8 mouse cellular contexts compared by ENCODE assay signal in the genomic region with DNA sequence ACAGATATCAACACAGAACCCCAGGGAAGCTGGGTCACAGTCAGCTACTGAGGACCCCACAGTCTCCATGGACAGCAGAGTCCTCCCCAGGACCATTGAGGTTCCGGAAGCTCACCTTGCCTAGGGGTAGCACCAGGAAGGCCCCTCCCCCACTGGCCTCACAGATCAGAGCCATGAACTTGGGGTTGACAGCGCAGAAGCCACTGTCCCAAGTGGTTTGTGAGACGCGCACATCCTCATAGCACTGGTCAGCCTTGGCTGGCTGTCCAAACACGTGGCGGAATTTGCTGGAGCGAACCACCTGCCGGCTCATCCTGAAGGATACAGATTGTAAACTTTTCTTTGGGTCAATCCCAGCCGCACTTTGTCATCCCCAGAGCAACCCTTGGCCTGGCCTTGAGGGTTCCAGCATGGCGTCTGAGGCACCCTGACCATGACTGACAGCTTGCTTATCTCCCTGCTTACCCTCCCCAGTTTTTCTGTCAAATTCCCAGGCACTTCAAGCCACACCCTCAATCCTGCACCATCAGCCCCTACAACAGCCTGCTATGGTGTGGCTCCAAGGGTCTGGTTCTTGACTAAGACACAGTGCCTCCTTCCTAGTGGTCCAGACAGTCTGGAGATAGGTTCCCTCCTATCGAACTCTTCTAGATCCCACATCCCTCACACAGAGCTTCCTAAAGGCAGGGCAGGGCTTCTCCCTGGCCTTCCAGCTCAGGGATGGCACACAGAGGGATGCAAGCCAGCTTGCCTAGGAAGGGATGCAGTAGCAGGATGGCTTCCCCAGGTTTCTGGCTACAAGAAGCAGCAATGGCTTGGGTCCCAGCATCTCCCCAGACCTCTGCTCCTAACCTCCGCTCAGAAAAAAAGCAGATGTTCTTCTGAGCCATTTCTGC. TPM values are rescaled to one million over a fixed set of nuclear protein-coding genes. Genes with fewer than 3 reads are reported as not detected.
DNase-seq lines count a peak whose midpoint lies in the region; ATAC-seq and TF ChIP-seq lines count a peak whose summit lies in the region.

No protein-coding gene starts in this region.

- no peaks in the 10 kb centered on the region for H3K36me3 ChIP-seq in lung, embryonic 14.5 days (ENCODE audit: insufficient read depth)
- H3K36me3 ChIP-seq in embryonic facial prominence, embryonic 10.5 days (replicated peaks) = peaks cover 23% of the 10 kb centered on the region
- H3K36me3 ChIP-seq in intestine, postnatal 0 days (ENCODE audit: control insufficient read depth, insufficient read depth) = peaks cover 8% of the 10 kb centered on the region; the same call in 1 of the 2 replicates
- peaks cover 4% of the 10 kb centered on the region; the same call in 1 of the 2 replicates for H3K36me3 ChIP-seq in small intestine, adult 2 months (ENCODE audit: control insufficient read depth, insufficient read depth, low read length)

- no peak for TF ChIP-seq CTCF in lung, embryonic 14.5 days (IDR thresholded peaks at IDR 0.05; ENCODE audit: low read depth)
- no peak for TF ChIP-seq CTCF in intestine, postnatal 0 days (IDR thresholded peaks at IDR 0.05; ENCODE audit: low read depth)
- TF ChIP-seq CTCF in small intestine, adult 2 months (IDR thresholded peaks at IDR 0.05; ENCODE audit: extremely low read depth, insufficient read length, insufficient replicate concordance, low read depth, low read length) = no peak

- WGBS in lung, embryonic 14.5 days = 67% methylated on average over 12 of the region's 12 CpGs
- 85% methylated on average over 12 of the region's 12 CpGs for WGBS in embryonic facial prominence, embryonic 10.5 days
- 70% methylated on average over 12 of the region's 12 CpGs for WGBS in intestine, postnatal 0 days
- 64% methylated on average over 12 of the region's 12 CpGs for WGBS in small intestine, adult 2 months

- no peak overlapping the region for H3K27ac ChIP-seq in lung, embryonic 14.5 days (ENCODE audit: low read depth)
- H3K27ac ChIP-seq in embryonic facial prominence, embryonic 10.5 days (replicated peaks) = no peak overlapping the region
- H3K27ac ChIP-seq in intestine, postnatal 0 days (ENCODE audit: low read depth, low read length) = no peak overlapping the region
- H3K27ac ChIP-seq in small intestine, adult 2 months (ENCODE audit: insufficient read depth, low read depth, low read length) = peak overlapping the region; percentile 87

- peak overlapping the region; percentile 38; the same call in 1 of the 2 replicates for H3K4me3 ChIP-seq in lung, embryonic 14.5 days (ENCODE audit: low read depth, low read length)
- H3K4me3 ChIP-seq in embryonic facial prominence, embryonic 10.5 days = peak overlapping the region; percentile 78
- H3K4me3 ChIP-seq in intestine, postnatal 0 days (ENCODE audit: low read depth, low read length) = 0 out of 2 replicates have a peak overlapping the region, but pooled peaks have one; percentile 33
- peak overlapping the region; percentile 62 for H3K4me3 ChIP-seq in small intestine, adult 2 months (ENCODE audit: low read depth, low read length)

- no peaks in the 10 kb centered on the region for H3K9me3 ChIP-seq in lung, embryonic 14.5 days (ENCODE audit: low read depth, low read length)
- no peaks in the 10 kb centered on the region for H3K9me3 ChIP-seq in embryonic facial prominence, embryonic 10.5 days
- H3K9me3 ChIP-seq in intestine, postnatal 0 days (ENCODE audit: control insufficient read depth) = no peaks in the 10 kb centered on the region

- no peak overlapping the region for H3K9ac ChIP-seq in lung, embryonic 14.5 days
- no peak overlapping the region for H3K9ac ChIP-seq in intestine, postnatal 0 days (ENCODE audit: low read depth, low read length)

- peak overlapping the region; percentile 20; the same call in 1 of the 2 replicates for H3K4me2 ChIP-seq in lung, embryonic 14.5 days
- H3K4me2 ChIP-seq in intestine, postnatal 0 days (replicated peaks; ENCODE audit: low read depth) = 0 out of 2 replicates have a peak overlapping the region, but pooled peaks have one; percentile 17

- H3K4me1 ChIP-seq in lung, embryonic 14.5 days (ENCODE audit: insufficient read depth) = no peaks in the 10 kb centered on the region; the same call in 1 of the 2 replicates
- peaks cover 32% of the 10 kb centered on the region for H3K4me1 ChIP-seq in embryonic facial prominence, embryonic 10.5 days
- H3K4me1 ChIP-seq in intestine, postnatal 0 days (replicated peaks; ENCODE audit: control insufficient read depth, insufficient read depth, low read length) = no peaks in the 10 kb centered on the region
- peaks cover 2% of the 10 kb centered on the region; the same call in 1 of the 2 replicates for H3K4me1 ChIP-seq in small intestine, adult 2 months (ENCODE audit: control insufficient read depth, insufficient read depth, insufficient read length, low read length)

- TF ChIP-seq POLR2A in small intestine, adult 2 months (IDR thresholded peaks at IDR 0.05; ENCODE audit: low read depth, low read length) = no peak; the same call in 1 of the 2 replicates

- no peak for DNase-seq in lung, embryonic 14.5 days
- DNase-seq in lung, adult 18-20 months = no peak
- DNase-seq in embryonic facial prominence, embryonic 10.5 days (ENCODE audit: low spot score) = no peak
- DNase-seq in urinary bladder, adult 18-20 months (ENCODE audit: low spot score in 2 of 2) = no peak
- no peak for DNase-seq in yolk sac, embryonic 10.5 days (ENCODE audit: low spot score)

- peaks cover 19% of the 10 kb centered on the region; the same call in 1 of the 2 replicates for H3K27me3 ChIP-seq in lung, embryonic 14.5 days (ENCODE audit: insufficient read depth, low read length)
- H3K27me3 ChIP-seq in embryonic facial prominence, embryonic 10.5 days (replicated peaks; ENCODE audit: low read depth, poor library complexity, severe bottlenecking) = peaks cover 52% of the 10 kb centered on the region
- H3K27me3 ChIP-seq in intestine, postnatal 0 days (replicated peaks; ENCODE audit: control insufficient read depth, insufficient read depth, low read length) = peaks cover 13% of the 10 kb centered on the region; the same call in 1 of the 2 replicates
- H3K27me3 ChIP-seq in small intestine, adult 2 months (ENCODE audit: control insufficient read depth, insufficient read depth, low read length) = no peaks in the 10 kb centered on the region

- ATAC-seq in lung, embryonic 14.5 days (ENCODE audit: insufficient read depth) = no peak
- no peak for ATAC-seq in intestine, postnatal 0 days
- no peak for ATAC-seq in activated CD4-positive, CD25-positive, alpha-beta regulatory T cell, adult 4 months

RNA-seq across cellular contexts. Expression of a gene that starts 4.5 kb away (rescaled TPM):
- 29.2 and 29.3 TPM in 2 replicates for polyA plus RNA-seq in lung, embryonic 14.5 days (2014; fragmentation: Nextera tagmentation; extraction: Ambion mirVana)
- 35.7 and 38.5 TPM in 2 replicates for polyA plus RNA-seq in embryonic facial prominence, embryonic 10.5 days (2016; fragmentation: Nextera tagmentation; extraction: Ambion mirVana)
- 21.5 TPM in 2 replicates for polyA plus RNA-seq in intestine, postnatal 0 days (2015; fragmentation: Nextera tagmentation; extraction: Ambion mirVana)
- 114 and 157 TPM in 2 replicates for polyA plus RNA-seq in small intestine, adult 2 months (2012; rRNA removed)
- 1,000 to 10,000 TPM; 2,153 to 2,681 TPM for polyA plus RNA-seq in activated CD4-positive, CD25-positive, alpha-beta regulatory T cell, adult 4 months (2017; shearing (Covaris generic))

RNA-seq across cellular contexts. Expression of a gene that starts 7.5 kb away (rescaled TPM):
- polyA plus RNA-seq in lung, embryonic 14.5 days (2014; fragmentation: Nextera tagmentation; extraction: Ambion mirVana) = 8.9 and 9.7 TPM in 2 replicates
- 14.4 and 15.1 TPM in 2 replicates for polyA plus RNA-seq in embryonic facial prominence, embryonic 10.5 days (2016; fragmentation: Nextera tagmentation; extraction: Ambion mirVana)
- 4.8 and 5.5 TPM in 2 replicates for polyA plus RNA-seq in intestine, postnatal 0 days (2015; fragmentation: Nextera tagmentation; extraction: Ambion mirVana)
- 7.9 and 16.0 TPM in 2 replicates for polyA plus RNA-seq in small intestine, adult 2 months (2012; rRNA removed)
- polyA plus RNA-seq in activated CD4-positive, CD25-positive, alpha-beta regulatory T cell, adult 4 months (2017; shearing (Covaris generic)) = 10 to 100 TPM in 1 of 2 experiments, 1 to 10 TPM in 1; 9.7 to 10.0 TPM

RNA-seq across cellular contexts. Expression of a gene that starts 7.9 kb away (rescaled TPM):
- 123 and 126 TPM in 2 replicates for polyA plus RNA-seq in lung, embryonic 14.5 days (2014; fragmentation: Nextera tagmentation; extraction: Ambion mirVana)
- 186 and 206 TPM in 2 replicates for polyA plus RNA-seq in embryonic facial prominence, embryonic 10.5 days (2016; fragmentation: Nextera tagmentation; extraction: Ambion mirVana)
- 80.4 and 98.2 TPM in 2 replicates for polyA plus RNA-seq in intestine, postnatal 0 days (2015; fragmentation: Nextera tagmentation; extraction: Ambion mirVana)
- 35.8 and 40.6 TPM in 2 replicates for polyA plus RNA-seq in small intestine, adult 2 months (2012; rRNA removed)
- 100 to 1,000 TPM in 1 of 2 experiments, 10 to 100 TPM in 1; 90.0 to 201 TPM for polyA plus RNA-seq in activated CD4-positive, CD25-positive, alpha-beta regulatory T cell, adult 4 months (2017; shearing (Covaris generic))

RNA-seq across cellular contexts. Expression of a gene that starts 26.9 kb away (rescaled TPM):
- 1.4 and 2.6 TPM in 2 replicates for polyA plus RNA-seq in lung, embryonic 14.5 days (2014; fragmentation: Nextera tagmentation; extraction: Ambion mirVana)
- 0.32 and 0.40 TPM in 2 replicates for polyA plus RNA-seq in embryonic facial prominence, embryonic 10.5 days (2016; fragmentation: Nextera tagmentation; extraction: Ambion mirVana)
- polyA plus RNA-seq in intestine, postnatal 0 days (2015; fragmentation: Nextera tagmentation; extraction: Ambion mirVana) = 6.8 and 8.2 TPM in 2 replicates
- 5.0 and 7.4 TPM in 2 replicates for polyA plus RNA-seq in small intestine, adult 2 months (2012; rRNA removed)
- polyA plus RNA-seq in activated CD4-positive, CD25-positive, alpha-beta regulatory T cell, adult 4 months (2017; shearing (Covaris generic)) = under 1 TPM in 1 of 2 experiments, not detected in 1; 0.42 TPM

RNA-seq across cellular contexts. Expression of a gene that starts 54.0 kb away (rescaled TPM):
- 49.5 and 61.3 TPM in 2 replicates for polyA plus RNA-seq in lung, embryonic 14.5 days (2014; fragmentation: Nextera tagmentation; extraction: Ambion mirVana)
- 64.6 and 65.6 TPM in 2 replicates for polyA plus RNA-seq in embryonic facial prominence, embryonic 10.5 days (2016; fragmentation: Nextera tagmentation; extraction: Ambion mirVana)
- 21.7 and 25.8 TPM in 2 replicates for polyA plus RNA-seq in intestine, postnatal 0 days (2015; fragmentation: Nextera tagmentation; extraction: Ambion mirVana)
- 16.7 and 23.9 TPM in 2 replicates for polyA plus RNA-seq in small intestine, adult 2 months (2012; rRNA removed)
- 100 to 1,000 TPM in 1 of 2 experiments, 10 to 100 TPM in 1; 73.9 to 103 TPM for polyA plus RNA-seq in activated CD4-positive, CD25-positive, alpha-beta regulatory T cell, adult 4 months (2017; shearing (Covaris generic))

Comparison
In these comparisons a context has a peak if more than half of its experiments do, and no peak if none do; other contexts are left out.
1. RNA of a gene that starts 4.5 kb away (polyA plus RNA-seq): 2,153 to 2,681 TPM in activated CD4-positive, CD25-positive, alpha-beta regulatory T cell, adult 4 months; 114 to 157 TPM in small intestine, adult 2 months, 35.7 to 38.5 TPM in embryonic facial prominence, embryonic 10.5 days, 29.2 to 29.3 TPM in lung, embryonic 14.5 days and 21.5 TPM in intestine, postnatal 0 days; every median in the first group is over 10 times any median in the second.
2. Peak in every context shown above with its lines, with median percentiles within 50 percentile points of each other: H3K4me3 ChIP-seq.